Mouse (Mus musculus): ENCODE data around the gene D6Ertd527e. TPM values are rescaled to one million over a fixed set of nuclear protein-coding genes. Genes with fewer than 3 reads are reported as not detected.

The D6Ertd527e gene
- total RNA-seq, 2 experiments from 2014 or later = not detected

- DNase-seq = peak; percentile 65 to 68
- intact Hi-C loops (cut with DNase I) = loop anchor here (5.0 kb wide), 1 partner anchor 135 kb away; no protein-coding TSS in a partner anchor
Observed at GRCm38 (mm10) chr6:87102421-87102911, 2.1 kb upstream of the D6Ertd527e start.

- intact Hi-C loops (cut with DNase I) = loop anchor here (5.0 kb wide), 1 partner anchor 134 kb away; no protein-coding TSS in a partner anchor
- no peak for DNase-seq
Observed at GRCm38 (mm10) chr6:87103314-87103713, 1.2 kb upstream of the D6Ertd527e start.

- intact Hi-C loops (cut with DNase I) = no loop called here
- DNase-seq = peak in 1 of 2 experiments; percentile 23
Observed at GRCm38 (mm10) chr6:87111493-87111892, 6.9 kb downstream of the D6Ertd527e start.

GRCm38 (mm10) chr6:87112125-87112524, 7.6 kb downstream of the D6Ertd527e start:
- DNase-seq = peak; percentile 58 to 61
- intact Hi-C loops (cut with DNase I) = no loop called here

- DNase-seq = no peak
- intact Hi-C loops (cut with DNase I) = no loop called here
Observed at GRCm38 (mm10) chr6:87115981-87116380, 11.4 kb downstream of the D6Ertd527e start.

GRCm38 (mm10) chr6:87116596-87116995, 12.1 kb downstream of the D6Ertd527e start:
- intact Hi-C loops (cut with DNase I) = no loop called here
- DNase-seq = no peak

GRCm38 (mm10) chr6:87119066-87119837, 14.7 kb downstream of the D6Ertd527e start:
- intact Hi-C loops (cut with DNase I) = no loop called here
- no peak for DNase-seq

GRCm38 (mm10) chr6:87119975-87120374, 15.4 kb downstream of the D6Ertd527e start:
- DNase-seq = no peak
- intact Hi-C loops (cut with DNase I) = no loop called here

- intact Hi-C loops (cut with DNase I) = no loop called here
- no peak for DNase-seq
Observed at GRCm38 (mm10) chr6:87120661-87121060, 16.1 kb downstream of the D6Ertd527e start.

- DNase-seq = no peak
- intact Hi-C loops (cut with DNase I) = no loop called here
Observed at GRCm38 (mm10) chr6:87121961-87122360, 17.4 kb downstream of the D6Ertd527e start.

- intact Hi-C loops (cut with DNase I) = no loop called here
- no peak for DNase-seq
Observed at GRCm38 (mm10) chr6:87123406-87123805, 18.9 kb downstream of the D6Ertd527e start.

GRCm38 (mm10) chr6:87123973-87124372, 19.4 kb downstream of the D6Ertd527e start:
- intact Hi-C loops (cut with DNase I) = no loop called here
- no peak for DNase-seq

- intact Hi-C loops (cut with DNase I) = no loop called here
- DNase-seq = no peak
Observed at GRCm38 (mm10) chr6:87127049-87127753, 22.7 kb downstream of the D6Ertd527e start.

GRCm38 (mm10) chr6:87129861-87130260, 25.3 kb downstream of the D6Ertd527e start:
- no peak for DNase-seq
- intact Hi-C loops (cut with DNase I) = no loop called here

GRCm38 (mm10) chr6:87130628-87131027, 26.1 kb downstream of the D6Ertd527e start:
- DNase-seq = no peak
- intact Hi-C loops (cut with DNase I) = no loop called here

GRCm38 (mm10) chr6:87131078-87131477, 26.5 kb downstream of the D6Ertd527e start:
- intact Hi-C loops (cut with DNase I) = no loop called here
- no peak for DNase-seq

GRCm38 (mm10) chr6:87133520-87133919, 29.0 kb downstream of the D6Ertd527e start:
- intact Hi-C loops (cut with DNase I) = no loop called here
- DNase-seq = no peak

GRCm38 (mm10) chr6:87133966-87134546, 29.5 kb downstream of the D6Ertd527e start:
- intact Hi-C loops (cut with DNase I) = no loop called here
- no peak for DNase-seq

- DNase-seq = no peak
- intact Hi-C loops (cut with DNase I) = no loop called here
Observed at GRCm38 (mm10) chr6:87138479-87138878, 33.9 kb downstream of the D6Ertd527e start.

GRCm38 (mm10) chr6:87139796-87140553, 35.4 kb downstream of the D6Ertd527e start:
- peak; percentile 43 to 48 for DNase-seq

GRCm38 (mm10) chr6:87142239-87142638, 37.7 kb downstream of the D6Ertd527e start:
- peak; percentile 51 to 56 for DNase-seq
- intact Hi-C loops (cut with DNase I) = no loop called here

More at GRCm38 (mm10) chr6:87139796-87140553, 35.4 kb downstream of the D6Ertd527e start:
- intact Hi-C loops (cut with DNase I) = no loop called here
